Mouse (Mus musculus): Measurements from ENCODE around the gene Ptpn20. TPM values are rescaled to one million over a fixed set of nuclear protein-coding genes. Genes with fewer than 3 reads are reported as not detected.

Gene Ptpn20
- polyA plus RNA-seq, 1 experiment from 2014 or later = 0.43 TPM

DNA sequence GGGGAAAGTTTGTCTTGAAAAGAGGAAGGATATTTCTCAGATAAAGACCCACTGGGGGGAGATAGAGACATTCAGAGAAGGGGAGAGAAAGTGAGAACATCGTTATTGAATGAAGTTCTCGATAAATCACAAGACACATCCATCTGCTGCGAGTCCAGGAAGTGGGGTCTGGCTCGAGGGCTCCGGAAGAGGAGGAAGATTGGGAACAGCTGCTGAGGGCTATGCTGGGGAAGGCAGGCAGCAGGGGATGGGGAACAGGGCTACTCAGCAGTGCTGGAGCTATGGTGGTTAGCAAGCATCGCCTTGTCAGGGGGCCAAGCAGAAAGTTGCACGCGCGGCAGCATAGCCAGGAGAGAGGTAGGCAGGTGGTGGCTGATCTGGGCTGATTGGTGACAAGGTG lies 73.1 kb downstream of the Ptpn20 start:
- no peaks in the 10 kb centered on the region for H3K27me3 ChIP-seq (replicated peaks; ENCODE audit: control insufficient read depth, insufficient read depth, low read length)
- no peak overlapping the region for H3K4me2 ChIP-seq (ENCODE audit: low read length)
- no peak overlapping the region for H3K4me3 ChIP-seq (ENCODE audit: low read length)
- no peak overlapping the region for H3K9ac ChIP-seq (ENCODE audit: low read depth, low read length)
- ATAC-seq = no peak
- no peaks in the 10 kb centered on the region for H3K4me1 ChIP-seq (ENCODE audit: control insufficient read depth, insufficient read depth, low read depth, low read length)
- 82% methylated on average over 9 of the region's 9 CpGs for whole genome bisulfite sequencing
- H3K9me3 ChIP-seq (ENCODE audit: control insufficient read depth, low read length) = no peaks in the 10 kb centered on the region
- H3K36me3 ChIP-seq (ENCODE audit: control insufficient read depth, insufficient read depth, low read length) = no peaks in the 10 kb centered on the region
- no peak overlapping the region for H3K27ac ChIP-seq (ENCODE audit: low read depth, low read length)

DNA sequence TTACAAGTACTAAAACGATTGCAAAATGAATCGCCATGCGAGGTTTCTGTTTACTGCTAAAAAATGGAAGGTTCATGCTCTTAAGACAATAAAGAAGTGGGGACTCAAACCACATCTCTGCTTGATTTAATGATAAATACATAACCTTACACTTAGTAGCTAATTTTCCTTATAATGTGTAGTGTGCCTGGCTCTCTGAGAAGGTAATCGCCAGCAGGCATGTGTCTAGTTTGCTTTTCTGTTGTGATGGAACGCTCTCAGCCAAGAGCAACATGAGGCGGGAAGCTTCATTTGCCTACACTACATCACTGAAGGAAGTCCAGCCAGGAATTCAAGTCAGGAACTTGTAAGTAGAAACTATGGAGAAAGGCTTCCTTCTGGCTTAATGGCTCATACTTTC lies 77.3 kb downstream of the Ptpn20 start:
- no peak overlapping the region for H3K4me2 ChIP-seq (ENCODE audit: low read length)
- H3K36me3 ChIP-seq (ENCODE audit: control insufficient read depth, insufficient read depth, low read length) = no peaks in the 10 kb centered on the region
- no peak overlapping the region for H3K9ac ChIP-seq (ENCODE audit: low read depth, low read length)
- no peaks in the 10 kb centered on the region for H3K27me3 ChIP-seq (replicated peaks; ENCODE audit: control insufficient read depth, insufficient read depth, low read length)
- WGBS = 90% methylated on average over 6 of the region's 6 CpGs
- H3K27ac ChIP-seq (ENCODE audit: low read depth, low read length) = no peak overlapping the region
- no peaks in the 10 kb centered on the region; the same call in 1 of the 2 replicates for H3K9me3 ChIP-seq (ENCODE audit: control insufficient read depth, low read length)
- no peak for ATAC-seq
- H3K4me3 ChIP-seq (ENCODE audit: low read length) = no peak overlapping the region
- H3K4me1 ChIP-seq (ENCODE audit: control insufficient read depth, insufficient read depth, low read depth, low read length) = no peaks in the 10 kb centered on the region

DNA sequence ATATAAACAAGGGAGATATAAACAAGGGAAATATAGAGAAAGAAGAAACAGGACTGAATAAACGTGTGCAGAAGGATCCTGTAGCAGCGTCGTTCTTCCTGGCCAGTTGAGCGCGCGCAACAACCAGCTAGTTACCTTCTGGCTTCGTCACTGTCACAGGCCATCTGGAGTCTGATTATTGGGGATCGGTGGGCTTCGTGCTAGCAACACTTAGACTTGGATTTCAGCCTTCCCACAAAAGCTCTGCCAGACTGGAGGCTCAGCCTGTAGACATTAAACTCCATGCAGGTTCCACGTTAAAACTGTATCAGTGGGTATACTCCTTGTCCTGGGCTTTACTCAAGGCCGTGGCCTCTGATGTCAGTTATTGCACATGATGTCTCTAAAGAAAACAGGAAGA lies 80.9 kb downstream of the Ptpn20 start:
- Histone ChIP-seq H3K4me2 (ENCODE audit: low read length) (no peak overlapping the region), H3K27me3 (replicated peaks; ENCODE audit: control insufficient read depth, insufficient read depth, low read length) (no peaks in the 10 kb centered on the region), H3K27ac (ENCODE audit: low read depth, low read length) (no peak overlapping the region), H3K4me3 (ENCODE audit: low read length) (no peak overlapping the region), H3K4me1 (ENCODE audit: control insufficient read depth, insufficient read depth, low read depth, low read length) (no peaks in the 10 kb centered on the region), H3K9ac (ENCODE audit: low read depth, low read length) (no peak overlapping the region), H3K9me3 (ENCODE audit: control insufficient read depth, low read length) (no peaks in the 10 kb centered on the region; the same call in 1 of the 2 replicates), H3K36me3 (ENCODE audit: control insufficient read depth, insufficient read depth, low read length) (no peaks in the 10 kb centered on the region)
- 85% methylated on average over 11 of the region's 11 CpGs for WGBS
- ATAC-seq = no peak

DNA sequence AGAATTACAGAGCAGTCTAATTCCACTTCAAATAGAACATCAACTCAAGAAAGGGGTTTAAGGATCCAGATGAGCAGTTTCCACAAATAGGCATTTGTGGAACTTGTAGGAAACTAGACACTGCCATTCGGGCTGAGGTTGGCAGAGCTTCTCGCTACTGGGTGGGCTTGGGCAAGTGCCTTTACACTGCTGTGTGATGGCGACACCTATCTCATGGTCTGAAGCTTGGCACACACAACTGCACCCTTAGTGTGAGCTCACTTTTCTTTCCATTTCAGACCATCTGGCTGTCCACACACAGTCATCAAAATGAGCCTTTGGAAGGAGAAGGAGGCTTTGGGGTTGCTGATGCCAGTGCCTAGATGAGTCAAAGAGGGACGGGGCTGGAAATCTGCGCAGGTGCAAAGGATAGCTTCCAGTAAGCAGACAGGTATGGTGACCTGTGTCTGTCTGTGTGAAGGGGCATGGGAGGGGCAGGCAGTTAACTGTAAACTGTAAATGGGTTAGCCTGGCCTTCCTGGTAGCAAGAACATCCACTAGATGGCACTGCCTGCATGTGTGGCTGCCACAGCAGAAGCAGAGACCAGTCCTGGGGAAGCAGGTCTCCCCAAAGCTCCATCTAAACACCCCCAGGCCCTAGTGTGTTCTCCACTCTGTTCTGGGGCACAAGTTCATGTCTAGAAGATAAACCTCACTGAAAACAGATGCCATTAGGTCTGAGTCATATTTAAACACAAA lies 84.5 kb downstream of the Ptpn20 start:
- Histone ChIP-seq H3K27me3 (replicated peaks; ENCODE audit: control insufficient read depth, insufficient read depth, low read length) (no peaks in the 10 kb centered on the region), H3K4me1 (ENCODE audit: control insufficient read depth, insufficient read depth, low read depth, low read length) (no peaks in the 10 kb centered on the region), H3K27ac (ENCODE audit: low read depth, low read length) (no peak overlapping the region), H3K9me3 (ENCODE audit: control insufficient read depth, low read length) (no peaks in the 10 kb centered on the region; the same call in 1 of the 2 replicates), H3K4me3 (ENCODE audit: low read length) (no peak overlapping the region), H3K36me3 (ENCODE audit: control insufficient read depth, insufficient read depth, low read length) (no peaks in the 10 kb centered on the region), H3K9ac (ENCODE audit: low read depth, low read length) (no peak overlapping the region), H3K4me2 (ENCODE audit: low read length) (no peak overlapping the region)
- 78% methylated on average over 5 of the region's 5 CpGs for WGBS
- ATAC-seq = peak; percentile 70; the same call in 1 of the 2 replicates

DNA sequence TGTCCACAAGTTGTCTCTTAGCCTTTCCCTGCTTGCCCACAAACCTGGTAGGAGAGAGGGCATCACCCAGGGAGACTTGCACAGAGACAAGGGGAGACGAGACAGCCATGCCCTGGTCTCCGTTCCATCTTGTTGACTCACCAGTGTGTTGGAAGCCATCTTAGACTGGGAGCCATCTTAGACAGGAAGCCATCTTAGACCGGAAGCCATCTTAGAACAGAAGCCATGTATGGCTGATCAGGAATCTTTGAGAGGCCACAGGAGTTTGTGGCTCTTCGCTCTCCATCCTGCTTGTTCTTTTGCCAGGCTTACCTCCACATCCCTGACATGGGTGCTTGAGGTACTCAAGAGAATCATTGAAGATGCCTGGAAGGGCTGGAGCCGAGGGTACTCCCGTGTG lies 89.0 kb downstream of the Ptpn20 start:
- no peaks in the 10 kb centered on the region for H3K36me3 ChIP-seq (ENCODE audit: control insufficient read depth, insufficient read depth, low read length)
- H3K4me1 ChIP-seq (ENCODE audit: control insufficient read depth, insufficient read depth, low read depth, low read length) = no peaks in the 10 kb centered on the region
- H3K9ac ChIP-seq (ENCODE audit: low read depth, low read length) = no peak overlapping the region
- no peak for ATAC-seq
- H3K4me2 ChIP-seq (ENCODE audit: low read length) = no peak overlapping the region
- no peak overlapping the region for H3K4me3 ChIP-seq (ENCODE audit: low read length)
- H3K27ac ChIP-seq (ENCODE audit: low read depth, low read length) = no peak overlapping the region
- H3K9me3 ChIP-seq (ENCODE audit: control insufficient read depth, low read length) = no peaks in the 10 kb centered on the region
- H3K27me3 ChIP-seq (replicated peaks; ENCODE audit: control insufficient read depth, insufficient read depth, low read length) = no peaks in the 10 kb centered on the region
- WGBS = 92% methylated on average over 6 of the region's 6 CpGs

DNA sequence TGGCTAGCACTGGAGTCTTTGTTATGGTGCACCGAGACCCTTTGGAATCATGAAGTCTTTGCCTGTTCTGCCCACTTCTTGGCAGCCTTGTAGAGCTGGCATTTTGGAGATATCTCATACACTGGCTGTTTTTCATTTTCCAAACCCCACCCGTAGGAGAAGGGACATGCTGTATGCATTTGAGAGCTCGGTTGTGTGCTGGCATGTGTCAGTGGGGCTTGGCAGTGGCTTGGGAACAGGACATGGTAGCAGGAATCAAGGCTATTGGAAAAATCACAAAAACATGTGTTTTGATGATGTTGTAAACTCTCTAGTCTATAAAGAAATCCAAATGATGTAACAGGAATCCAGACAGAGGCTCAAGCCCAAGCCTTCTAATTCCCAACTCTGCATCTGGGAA lies 89.7 kb downstream of the Ptpn20 start:
- Histone ChIP-seq H3K27ac (ENCODE audit: low read depth, low read length) (no peak overlapping the region), H3K4me3 (ENCODE audit: low read length) (no peak overlapping the region), H3K9me3 (ENCODE audit: control insufficient read depth, low read length) (no peaks in the 10 kb centered on the region), H3K4me1 (ENCODE audit: control insufficient read depth, insufficient read depth, low read depth, low read length) (peaks cover 3% of the 10 kb centered on the region), H3K9ac (ENCODE audit: low read depth, low read length) (no peak overlapping the region), H3K4me2 (ENCODE audit: low read length) (no peak overlapping the region), H3K36me3 (ENCODE audit: control insufficient read depth, insufficient read depth, low read length) (no peaks in the 10 kb centered on the region), H3K27me3 (replicated peaks; ENCODE audit: control insufficient read depth, insufficient read depth, low read length) (no peaks in the 10 kb centered on the region)
- no peak for ATAC-seq
- WGBS = 89% methylated on average over 3 of the region's 3 CpGs

DNA sequence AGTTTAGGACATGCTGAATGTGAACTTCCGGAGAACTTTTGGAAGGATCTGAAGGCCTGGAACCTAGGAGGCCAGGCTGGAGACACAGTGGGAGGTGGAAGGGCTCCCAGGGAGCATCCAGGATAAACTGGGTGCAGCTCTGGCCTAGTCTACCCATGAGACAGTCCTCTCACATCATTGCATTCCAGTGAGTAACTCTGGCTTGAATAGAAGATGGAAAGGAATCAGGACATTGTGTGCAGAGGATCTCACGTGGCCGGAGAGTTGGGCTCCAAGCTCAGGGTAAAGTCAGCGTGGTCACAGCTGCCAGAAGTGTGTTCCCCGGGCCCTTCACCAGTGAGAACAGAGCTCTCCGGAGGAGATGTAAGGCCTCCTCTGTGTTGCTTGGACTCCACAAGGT lies 91.6 kb downstream of the Ptpn20 start:
- Histone ChIP-seq H3K9me3 (ENCODE audit: control insufficient read depth, low read length) (no peaks in the 10 kb centered on the region), H3K4me1 (ENCODE audit: control insufficient read depth, insufficient read depth, low read depth, low read length) (peaks cover 5% of the 10 kb centered on the region), H3K36me3 (ENCODE audit: control insufficient read depth, insufficient read depth, low read length) (no peaks in the 10 kb centered on the region), H3K4me3 (ENCODE audit: low read length) (no peak overlapping the region), H3K9ac (ENCODE audit: low read depth, low read length) (no peak overlapping the region), H3K27me3 (replicated peaks; ENCODE audit: control insufficient read depth, insufficient read depth, low read length) (no peaks in the 10 kb centered on the region), H3K27ac (ENCODE audit: low read depth, low read length) (no peak overlapping the region), H3K4me2 (ENCODE audit: low read length) (no peak overlapping the region)
- ATAC-seq = no peak
- 93% methylated on average over 6 of the region's 6 CpGs for WGBS

DNA sequence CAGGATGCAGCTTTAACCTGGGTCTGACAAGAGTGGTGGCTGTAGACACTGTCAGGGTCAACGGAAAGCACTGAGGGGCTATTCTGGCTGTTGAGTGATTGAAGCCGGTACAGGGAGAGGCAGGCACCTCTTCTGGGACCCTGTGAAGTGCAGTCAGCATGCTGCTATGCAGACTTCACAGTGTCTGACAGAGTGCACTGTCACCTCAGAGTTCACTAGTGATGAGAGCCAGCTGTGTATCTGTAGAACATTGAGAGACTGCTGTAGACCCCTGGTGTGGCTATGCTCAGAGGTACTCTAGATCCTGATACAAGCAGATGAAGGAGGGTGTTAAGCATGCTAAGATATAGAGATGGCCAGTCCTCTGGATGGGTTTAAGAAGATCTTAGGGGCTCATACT lies 93.8 kb downstream of the Ptpn20 start:
- H3K27me3 ChIP-seq (replicated peaks; ENCODE audit: control insufficient read depth, insufficient read depth, low read length) = no peaks in the 10 kb centered on the region
- peaks cover 5% of the 10 kb centered on the region for H3K4me1 ChIP-seq (ENCODE audit: control insufficient read depth, insufficient read depth, low read depth, low read length)
- H3K36me3 ChIP-seq (ENCODE audit: control insufficient read depth, insufficient read depth, low read length) = no peaks in the 10 kb centered on the region
- no peak overlapping the region for H3K4me2 ChIP-seq (ENCODE audit: low read length)
- no peaks in the 10 kb centered on the region for H3K9me3 ChIP-seq (ENCODE audit: control insufficient read depth, low read length)
- H3K9ac ChIP-seq (ENCODE audit: low read depth, low read length) = no peak overlapping the region
- WGBS = 80% methylated on average over 2 of the region's 2 CpGs
- no peak for ATAC-seq
- no peak overlapping the region for H3K4me3 ChIP-seq (ENCODE audit: low read length)
- no peak overlapping the region for H3K27ac ChIP-seq (ENCODE audit: low read depth, low read length)

DNA sequence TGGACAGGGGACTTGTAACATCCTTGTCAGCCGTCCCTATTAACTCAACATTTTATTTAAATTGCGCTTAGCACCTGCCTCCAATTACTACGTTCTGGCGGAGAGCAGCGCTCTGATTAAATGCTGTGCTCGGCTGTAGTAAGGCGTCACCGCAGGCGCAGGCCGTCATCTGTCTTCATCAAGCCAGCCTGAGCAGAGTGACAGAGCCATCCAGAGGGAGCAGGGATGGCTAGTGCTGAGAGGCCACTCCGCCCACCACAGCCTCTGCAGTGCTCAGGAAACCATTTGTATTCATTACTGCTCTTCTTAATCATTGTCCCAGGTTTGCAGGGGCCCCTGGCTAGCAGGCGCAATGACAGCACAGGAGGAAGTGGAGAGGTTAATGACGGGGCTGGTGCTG lies 94.7 kb downstream of the Ptpn20 start:
- Histone ChIP-seq H3K36me3 (ENCODE audit: control insufficient read depth, insufficient read depth, low read length) (no peaks in the 10 kb centered on the region), H3K27ac (ENCODE audit: low read depth, low read length) (peak overlapping the region; percentile 60; the same call in 1 of the 2 replicates), H3K9ac (ENCODE audit: low read depth, low read length) (no peak overlapping the region), H3K4me1 (ENCODE audit: control insufficient read depth, insufficient read depth, low read depth, low read length) (peaks cover 5% of the 10 kb centered on the region), H3K9me3 (ENCODE audit: control insufficient read depth, low read length) (no peaks in the 10 kb centered on the region), H3K4me3 (ENCODE audit: low read length) (no peak overlapping the region), H3K27me3 (replicated peaks; ENCODE audit: control insufficient read depth, insufficient read depth, low read length) (no peaks in the 10 kb centered on the region), H3K4me2 (ENCODE audit: low read length) (no peak overlapping the region)
- ATAC-seq = peak; percentile 96
- WGBS = 27% methylated on average over 13 of the region's 13 CpGs
